Mouse (Mus musculus) megakaryocyte, embryonic 14.5 days (primary cell): ENCODE data around the gene Rgs12.

Experiments used
- FLI1 ChIP-seq: IDR thresholded peaks from 2 replicates; pipeline ENCODE4 v1.6.1; 2012; ENCODE audit warnings: low read length, inconsistent platforms, mixed read lengths
- GATA1 ChIP-seq: IDR thresholded peaks from 3 replicates; pipeline ENCODE4 v1.6.1; 2012; ENCODE audit warnings: mixed read lengths, low read length, inconsistent platforms, borderline replicate concordance

DNA sequence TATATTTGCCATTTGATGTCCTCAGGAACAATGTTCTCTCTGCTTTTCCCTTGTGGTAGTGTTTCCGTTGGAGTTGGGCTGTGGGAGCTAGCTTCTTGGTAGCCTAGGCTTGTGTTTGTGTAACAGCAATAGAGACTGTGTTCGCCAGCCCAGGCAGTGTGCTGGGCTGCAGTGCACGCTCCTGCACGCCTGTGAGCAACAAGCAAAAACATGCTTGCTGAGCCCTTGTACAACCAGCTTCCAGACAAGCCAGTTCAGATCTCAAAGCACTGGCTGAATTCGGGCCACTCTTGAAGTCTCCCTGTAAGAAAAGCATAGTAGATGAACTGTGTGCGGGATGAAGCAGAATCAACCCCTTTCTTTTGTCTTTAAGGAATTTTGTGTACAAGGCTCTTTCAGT is 50.0 kb downstream of the Rgs12 start:
- TF ChIP-seq GATA1 (no peak), FLI1 (no peak)
